9 mouse cellular contexts compared by ENCODE assay signal in the genomic region with DNA sequence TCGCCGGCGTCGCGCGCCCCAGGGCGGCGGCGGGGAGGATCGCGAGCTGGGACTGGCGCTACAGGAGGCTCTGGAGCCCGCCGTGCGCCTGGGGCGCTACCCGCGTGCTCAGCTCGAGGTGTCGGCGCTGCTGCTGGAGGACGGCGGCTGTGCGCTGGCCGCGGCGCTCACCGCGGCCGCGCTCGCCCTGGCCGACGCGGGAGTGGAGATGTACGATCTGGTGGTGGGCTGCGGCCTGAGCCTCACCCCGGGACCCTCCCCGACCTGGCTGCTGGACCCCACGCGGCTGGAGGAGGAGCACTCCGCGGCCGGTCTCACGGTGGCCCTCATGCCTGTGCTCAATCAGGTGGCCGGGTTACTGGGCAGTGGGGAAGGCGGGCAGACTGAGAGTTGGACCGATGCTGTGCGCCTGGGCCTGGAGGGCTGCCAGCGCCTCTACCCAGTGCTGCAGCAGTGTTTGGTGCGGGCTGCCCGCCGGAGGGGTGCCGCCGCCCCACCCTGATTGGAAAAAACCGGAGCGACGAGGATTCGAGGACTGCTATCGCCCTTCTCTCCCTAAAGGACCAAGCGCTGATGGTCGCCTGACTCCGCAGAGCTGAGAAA. TPM values are rescaled to one million over a fixed set of nuclear protein-coding genes. Genes with fewer than 3 reads are reported as not detected.
A peak's percentile ranks its signal among the peaks of the same experiment; 100 is the strongest.
DNase-seq lines count a peak whose midpoint lies in the region; ATAC-seq and TF ChIP-seq lines count a peak whose summit lies in the region.
"Had no signal": no experiment of that assay in that cellular context is flagged by ENCODE, and none has a peak within 500 bp of the region (broad histone marks: within the 10 kb centered on the region; RNA-seq: fewer than 3 reads in every experiment).

No protein-coding gene starts in this region.

- peaks cover 20% of the 10 kb centered on the region for H3K36me3 ChIP-seq in hindbrain, embryonic 11.5 days (ENCODE audit: control insufficient read depth, insufficient read depth, low read length)
- peaks cover 38% of the 10 kb centered on the region for H3K36me3 ChIP-seq in macrophage (ENCODE audit: inconsistent target)

- peak overlapping the region; percentile 51 for H3K27ac ChIP-seq in left cerebral cortex, adult 2 months
- peak overlapping the region; percentile 38 for H3K27ac ChIP-seq in hindbrain, embryonic 11.5 days (ENCODE audit: low read depth, low read length)
- H3K27ac ChIP-seq in macrophage: no peak overlapping the region

- H3K79me2 ChIP-seq in macrophage (ENCODE audit: inconsistent target): peaks cover 11% of the 10 kb centered on the region

- no peaks in the 10 kb centered on the region for H3K27me3 ChIP-seq in hindbrain, embryonic 11.5 days (ENCODE audit: control insufficient read depth, insufficient read depth, low read length)

- peak; percentile 7; the same call in 1 of the 2 replicates for ATAC-seq in erythroid progenitor cell, adult 5-6 weeks (replicated peaks; ENCODE audit: low FRiP score, poor library complexity, severe bottlenecking)
- peak; percentile 57 for ATAC-seq in hindbrain, embryonic 11.5 days (ENCODE audit: low FRiP score)

- intact Hi-C loops in left cerebral cortex, adult 2 months (cut with DNase I): loop anchor here (1.0 kb wide), 1 partner anchor 34 kb away; no protein-coding TSS in a partner anchor

- H3K9ac ChIP-seq in hindbrain, embryonic 11.5 days (ENCODE audit: low read depth, low read length): peak overlapping the region; percentile 85

- H3K4me1 ChIP-seq in hindbrain, embryonic 11.5 days (replicated peaks; ENCODE audit: control insufficient read depth, insufficient read depth, low read length): peaks cover 8% of the 10 kb centered on the region

- DNase-seq in left cerebral cortex, adult 2 months (ENCODE audit: extremely low spot score in 1 of 2, low spot score in 2 of 2): peak; percentile 44 to 49
- DNase-seq in left cerebral cortex, adult 9 months (ENCODE audit: low spot score in 2 of 2): no peak
- peak; percentile 68 to 75 for DNase-seq in adrenal gland, postnatal 36 days
- peak; percentile 19 for DNase-seq in hindbrain, embryonic 11.5 days (ENCODE audit: low spot score)
- DNase-seq in left cerebral cortex, adult 8-10 months (ENCODE audit: low spot score in 2 of 2): peak; percentile 20 to 39
- peak; percentile 44 to 77 for DNase-seq in spleen, postnatal 4 days (ENCODE audit: low spot score in 2 of 2)

- TF ChIP-seq CTCF in left cerebral cortex, adult 2 months (IDR thresholded peaks at IDR 0.05): no peak

- no peaks in the 10 kb centered on the region for H3K9me3 ChIP-seq in hindbrain, embryonic 11.5 days (ENCODE audit: control insufficient read depth, low read length)

- 1% methylated on average over 53 of the region's 63 CpGs for WGBS in hindbrain, embryonic 11.5 days
- WGBS in macrophage (ENCODE audit: missing documents): 2% methylated on average over 63 of the region's 63 CpGs

- H3K4me3 ChIP-seq in left cerebral cortex, adult 2 months: peak overlapping the region; percentile 78
- H3K4me3 ChIP-seq in hindbrain, embryonic 11.5 days (ENCODE audit: low read depth, low read length): peak overlapping the region; percentile 98
- H3K4me3 ChIP-seq in macrophage (ENCODE audit: inconsistent target): peak overlapping the region; percentile 32

- peak overlapping the region; percentile 88 for H3K4me2 ChIP-seq in hindbrain, embryonic 11.5 days (replicated peaks; ENCODE audit: low read depth, low read length)

RNA-seq across cellular contexts. Expression of a gene that starts 0.7 kb away (rescaled TPM):
- not detected for total RNA-seq in left cerebral cortex, adult 2 months (2021)
- total RNA-seq in adrenal gland, postnatal 36 days (2021): not detected
- total RNA-seq in erythroid progenitor cell, adult 5-6 weeks (2015; ENCODE audit: low replicate concordance): 8.4 TPM in 1 of 2 replicates, not detected in the other
- total RNA-seq in erythroid progenitor cell, adult 5-6 weeks (2017; ENCODE audit: low replicate concordance): not detected in 2 replicates
- polyA plus RNA-seq in hindbrain, embryonic 11.5 days (2014; fragmentation: Nextera tagmentation; extraction: Ambion mirVana): 15.0 and 21.6 TPM in 2 replicates
- not detected for total RNA-seq in left cerebral cortex, adult 8-10 months (2022)
- total RNA-seq in macrophage (2018; cell fraction: chromatin; rRNA removed): not detected
- not detected for total RNA-seq in macrophage (2018; cell fraction: cytosol; rRNA removed)
- total RNA-seq in macrophage (2018; cell fraction: nucleus; rRNA removed): not detected
- polyA plus RNA-seq in macrophage (2018): 0.31 TPM in 1 of 3 replicates, not detected in the others

RNA-seq across cellular contexts. Expression of a gene that starts 23.8 kb away (rescaled TPM):
- 100 to 1,000 TPM in 1 of 2 experiments, 10 to 100 TPM in 1; 90.2 to 103 TPM for total RNA-seq in left cerebral cortex, adult 2 months (2021)
- total RNA-seq in adrenal gland, postnatal 36 days (2021): 100 to 1,000 TPM; 114 to 165 TPM
- total RNA-seq in erythroid progenitor cell, adult 5-6 weeks (2015; ENCODE audit: low replicate concordance): 56.2 and 58.0 TPM in 2 replicates
- total RNA-seq in erythroid progenitor cell, adult 5-6 weeks (2017; ENCODE audit: low replicate concordance): 114 and 124 TPM in 2 replicates
- 64.5 and 74.6 TPM in 2 replicates for polyA plus RNA-seq in hindbrain, embryonic 11.5 days (2014; fragmentation: Nextera tagmentation; extraction: Ambion mirVana)
- total RNA-seq in left cerebral cortex, adult 8-10 months (2022): 100 to 1,000 TPM in 1 of 4 experiments, 10 to 100 TPM in 3; 82.5 to 110 (median 95.8) TPM
- total RNA-seq in macrophage (2018; cell fraction: chromatin; rRNA removed): 100 to 1,000 TPM in 9 of 26 experiments, 10 to 100 TPM in 17; 16.2 to 132 (median 58.6) TPM
- 100 to 1,000 TPM in 10 of 26 experiments, 10 to 100 TPM in 16; 28.2 to 129 (median 68.6) TPM for total RNA-seq in macrophage (2018; cell fraction: cytosol; rRNA removed)
- total RNA-seq in macrophage (2018; cell fraction: nucleus; rRNA removed): 100 to 1,000 TPM in 12 of 26 experiments, 10 to 100 TPM in 14; 21.4 to 164 (median 69.5) TPM
- polyA plus RNA-seq in macrophage (2018): 31.7 to 55.1 TPM (median 47.7 TPM) in 3 replicates

RNA-seq across cellular contexts. Expression of a gene that starts 25.2 kb away (rescaled TPM):
- 10 to 100 TPM; 21.3 to 22.5 TPM for total RNA-seq in left cerebral cortex, adult 2 months (2021)
- 10 to 100 TPM; 11.8 to 12.5 TPM for total RNA-seq in adrenal gland, postnatal 36 days (2021)
- total RNA-seq in erythroid progenitor cell, adult 5-6 weeks (2015; ENCODE audit: low replicate concordance): 0.72 and 1.7 TPM in 2 replicates
- total RNA-seq in erythroid progenitor cell, adult 5-6 weeks (2017; ENCODE audit: low replicate concordance): 1.8 and 4.6 TPM in 2 replicates
- polyA plus RNA-seq in hindbrain, embryonic 11.5 days (2014; fragmentation: Nextera tagmentation; extraction: Ambion mirVana): 6.0 and 7.2 TPM in 2 replicates
- 10 to 100 TPM; 17.9 to 20.5 (median 18.9) TPM for total RNA-seq in left cerebral cortex, adult 8-10 months (2022)
- 10 to 100 TPM in 25 of 26 experiments, 1 to 10 TPM in 1; 9.9 to 43.4 (median 21.4) TPM for total RNA-seq in macrophage (2018; cell fraction: chromatin; rRNA removed)
- 1 to 10 TPM; 5.9 to 9.5 (median 7.7) TPM for total RNA-seq in macrophage (2018; cell fraction: cytosol; rRNA removed)
- total RNA-seq in macrophage (2018; cell fraction: nucleus; rRNA removed): 10 to 100 TPM in 22 of 26 experiments, 1 to 10 TPM in 4; 6.2 to 26.4 (median 13.7) TPM
- 4.9 to 7.6 TPM (median 6.2 TPM) in 3 replicates for polyA plus RNA-seq in macrophage (2018)

RNA-seq across cellular contexts. Expression of a gene that starts 35.4 kb away (rescaled TPM):
- 1 to 10 TPM; 3.7 to 6.4 TPM for total RNA-seq in left cerebral cortex, adult 2 months (2021)
- not detected for total RNA-seq in adrenal gland, postnatal 36 days (2021)
- total RNA-seq in erythroid progenitor cell, adult 5-6 weeks (2015; ENCODE audit: low replicate concordance): not detected in 2 replicates
- total RNA-seq in erythroid progenitor cell, adult 5-6 weeks (2017; ENCODE audit: low replicate concordance): not detected in 2 replicates
- 0.52 and 0.88 TPM in 2 replicates for polyA plus RNA-seq in hindbrain, embryonic 11.5 days (2014; fragmentation: Nextera tagmentation; extraction: Ambion mirVana)
- total RNA-seq in left cerebral cortex, adult 8-10 months (2022): 1 to 10 TPM; 2.3 to 4.0 (median 3.3) TPM
- not detected for total RNA-seq in macrophage (2018; cell fraction: chromatin; rRNA removed)
- not detected for total RNA-seq in macrophage (2018; cell fraction: cytosol; rRNA removed)
- not detected for total RNA-seq in macrophage (2018; cell fraction: nucleus; rRNA removed)
- polyA plus RNA-seq in macrophage (2018): not detected in 3 replicates
- total RNA-seq: neutrophil, adult 5-6 weeks had no signal

RNA-seq across cellular contexts. Expression of a gene that starts 37.6 kb away (rescaled TPM):
- 10 to 100 TPM; 31.2 to 31.9 TPM for total RNA-seq in left cerebral cortex, adult 2 months (2021)
- total RNA-seq in adrenal gland, postnatal 36 days (2021): 10 to 100 TPM; 38.3 to 44.7 TPM
- total RNA-seq in erythroid progenitor cell, adult 5-6 weeks (2015; ENCODE audit: low replicate concordance): 6.8 and 9.6 TPM in 2 replicates
- 8.1 and 11.0 TPM in 2 replicates for total RNA-seq in erythroid progenitor cell, adult 5-6 weeks (2017; ENCODE audit: low replicate concordance)
- polyA plus RNA-seq in hindbrain, embryonic 11.5 days (2014; fragmentation: Nextera tagmentation; extraction: Ambion mirVana): 5.2 and 6.4 TPM in 2 replicates
- total RNA-seq in left cerebral cortex, adult 8-10 months (2022): 10 to 100 TPM; 29.0 to 36.5 (median 31.5) TPM
- total RNA-seq in macrophage (2018; cell fraction: chromatin; rRNA removed): 10 to 100 TPM in 15 of 26 experiments, 1 to 10 TPM in 11; 1.7 to 26.2 (median 10.9) TPM
- 10 to 100 TPM in 24 of 26 experiments, 1 to 10 TPM in 2; 7.6 to 22.6 (median 13.8) TPM for total RNA-seq in macrophage (2018; cell fraction: cytosol; rRNA removed)
- 10 to 100 TPM in 18 of 26 experiments, 1 to 10 TPM in 8; 4.9 to 25.3 (median 13.3) TPM for total RNA-seq in macrophage (2018; cell fraction: nucleus; rRNA removed)
- polyA plus RNA-seq in macrophage (2018): 4.9 to 9.3 TPM (median 8.4 TPM) in 3 replicates

Comparison
In these comparisons a context has a peak if more than half of its experiments do, and no peak if none do; other contexts are left out.
1. DNase-seq: peak in left cerebral cortex, adult 2 months (2 of 2), adrenal gland, postnatal 36 days (2 of 2), hindbrain, embryonic 11.5 days (single experiment), left cerebral cortex, adult 8-10 months (2 of 2) and spleen, postnatal 4 days (2 of 2); none in left cerebral cortex, adult 9 months (0 of 2).
2. H3K4me3 ChIP-seq: peak in every context shown above with its lines; median percentile 98 in hindbrain, embryonic 11.5 days; 78 in left cerebral cortex, adult 2 months; 32 in macrophage.